Mouse (Mus musculus) kidney, adult 2 months (tissue): ENCODE results near the gene Adamtsl2. TPM values are rescaled to one million over a fixed set of nuclear protein-coding genes. Genes with fewer than 3 reads are reported as not detected.

Source experiments
- DNase-seq: peaks from one replicate; pipeline ENCODE4 v3.0.0; 2021
- H3K27ac ChIP-seq: fragments of 200-500 bp; 2 replicates; pipeline ENCODE4 v1.5.1; 2012; ENCODE audit warnings: low read depth, low read length, control low read depth, inconsistent platforms; ENCODE audit not compliant: insufficient read depth
- H3K27me3 ChIP-seq: fragments of 200-500 bp; replicated peaks from 2 replicates; pipeline ENCODE4 v1.6.1; 2012; ENCODE audit warnings: mild to moderate bottlenecking, moderate library complexity, low read length, inconsistent platforms; ENCODE audit not compliant: control insufficient read depth, insufficient read depth
- H3K36me3 ChIP-seq: fragments of 200-500 bp; 2 replicates; pipeline ENCODE4 v1.6.1; 2012; ENCODE audit warnings: mild to moderate bottlenecking, moderate library complexity, low read length, inconsistent platforms; ENCODE audit not compliant: control insufficient read depth, insufficient read depth
- H3K4me1 ChIP-seq: fragments of 200-500 bp; 2 replicates; pipeline ENCODE4 v1.6.1; 2011; ENCODE audit warnings: low read length; ENCODE audit not compliant: control insufficient read depth, insufficient read depth
- H3K4me3 ChIP-seq: fragments of 200-500 bp; 2 replicates; pipeline ENCODE4 v1.5.1; 2011; ENCODE audit warnings: mild to moderate bottlenecking, low read depth, low read length, control low read depth; ENCODE audit not compliant: insufficient read depth
- CTCF ChIP-seq: fragments of 200-500 bp; conservative IDR thresholded peaks from 2 replicates; pipeline ENCODE4 v1.5.1; 2011; ENCODE audit warnings: low read depth, mild to moderate bottlenecking, control low read depth, low read length, moderate library complexity, mixed read lengths; ENCODE audit not compliant: insufficient read depth, insufficient read length
- POLR2A ChIP-seq: fragments of 200-500 bp; IDR thresholded peaks from one replicate; pipeline ENCODE4 v1.6.1; 2011; ENCODE audit warnings: low read depth, low read length, control low read depth
- WGBS: fragments of 180-500 bp; shearing (Covaris S2); methylation state at CpG from one replicate; pipeline ENCODE4 v1.1.7; 2018; 5-methylcytosine and 5-hydroxymethylcytosine counted together
- polyA plus RNA-seq: library from polyadenylated mRNA; depleted of rRNA; stranded (reverse); fragments of >200 nt; gene quantifications from 2 replicates; pipeline ENCODE4 v1.2.3, GENCODE M21; 2012

Gene Adamtsl2
- polyA plus RNA-seq, 1 experiment, result 21.7 TPM

DNA sequence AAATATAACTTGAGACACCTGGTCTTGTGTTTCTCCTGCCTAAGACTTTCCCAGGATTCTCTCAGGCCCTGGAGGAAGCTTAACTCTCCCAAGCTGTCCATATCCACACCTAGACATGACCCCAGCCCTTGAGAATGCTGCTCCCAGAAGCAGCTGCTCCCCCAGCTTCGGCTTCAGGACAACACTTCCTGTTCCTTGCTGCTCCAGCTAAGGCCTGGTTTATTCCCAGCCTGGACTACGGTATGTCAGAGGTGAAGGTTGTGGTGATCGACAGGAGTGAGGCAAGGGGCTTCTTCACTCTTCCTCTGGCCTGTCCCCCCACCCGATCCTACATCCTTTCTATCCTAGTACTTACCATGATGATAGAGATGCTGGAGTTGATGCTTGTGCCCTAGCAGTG, 5.8 kb upstream of the Adamtsl2 start:
- Histone ChIP-seq H3K4me3 (no peak overlapping the region), H3K27me3 (no peaks in the 10 kb centered on the region), H3K4me1 (peaks cover 6% of the 10 kb centered on the region; the same call in 1 of the 2 replicates), H3K36me3 (no peaks in the 10 kb centered on the region), H3K27ac (no peak overlapping the region)
- no peak for TF ChIP-seq POLR2A
- TF ChIP-seq CTCF, result no peak
- no peak for DNase-seq
- 73% methylated on average over 4 of the region's 4 CpGs for WGBS

- Histone ChIP-seq H3K4me1 (peaks cover 11% of the 10 kb centered on the region; the same call in 1 of the 2 replicates), H3K36me3 (no peaks in the 10 kb centered on the region), H3K4me3 (no peak overlapping the region), H3K27me3 (no peaks in the 10 kb centered on the region), H3K27ac (no peak overlapping the region; the same call in 1 of the 2 replicates)
- peak; percentile 80 for DNase-seq
- WGBS, result 19% methylated on average over 4 of the region's 4 CpGs
- no peak for TF ChIP-seq POLR2A
- TF ChIP-seq CTCF, result no peak
Observed at GRCm38 (mm10) chr2:27074804-27075203, 4.4 kb upstream of the Adamtsl2 start.

GRCm38 (mm10) chr2:27075485-27075884, 3.7 kb upstream of the Adamtsl2 start:
- H3K4me3 ChIP-seq, result no peak overlapping the region
- peak; percentile 62 for DNase-seq
- no peak overlapping the region for H3K27ac ChIP-seq
- no peaks in the 10 kb centered on the region for H3K36me3 ChIP-seq
- no peaks in the 10 kb centered on the region for H3K27me3 ChIP-seq
- TF ChIP-seq CTCF, result peak; percentile 71
- TF ChIP-seq POLR2A, result no peak
- WGBS, result 65% methylated on average over 3 of the region's 3 CpGs
- H3K4me1 ChIP-seq, result peaks cover 11% of the 10 kb centered on the region; the same call in 1 of the 2 replicates

- Histone ChIP-seq H3K27ac (no peak overlapping the region), H3K4me3 (no peak overlapping the region), H3K27me3 (no peaks in the 10 kb centered on the region), H3K36me3 (no peaks in the 10 kb centered on the region), H3K4me1 (peaks cover 11% of the 10 kb centered on the region; the same call in 1 of the 2 replicates)
- TF ChIP-seq CTCF (peak; percentile 27; the same call in 1 of the 2 replicates), POLR2A (no peak)
- DNase-seq, result no peak
- WGBS, result 60% methylated on average over 10 of the region's 10 CpGs
Observed at GRCm38 (mm10) chr2:27077655-27078244, 1.4 kb upstream of the Adamtsl2 start.

DNA sequence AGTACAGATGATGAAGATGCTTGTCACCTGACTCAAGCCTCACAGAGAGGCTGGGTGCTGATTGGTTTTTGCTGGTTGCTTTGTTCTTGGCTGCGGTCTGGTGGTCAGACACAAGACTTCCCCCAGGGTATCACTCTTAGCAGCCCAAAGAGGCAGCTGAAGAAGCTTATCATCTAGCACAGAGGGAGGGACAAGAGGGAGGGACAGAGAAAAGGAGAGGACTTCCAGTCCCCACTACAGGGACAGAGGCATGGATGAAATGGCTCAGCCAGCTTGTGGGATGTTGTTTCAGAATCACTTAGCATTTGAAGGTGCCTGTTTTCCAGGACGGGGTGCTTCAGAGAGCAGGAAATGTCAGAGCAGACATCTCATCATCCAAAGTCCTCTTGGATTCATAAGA, 867 bp upstream of the Adamtsl2 start:
- WGBS, result 42% methylated on average over 2 of the region's 2 CpGs
- Histone ChIP-seq H3K4me1 (peaks cover 11% of the 10 kb centered on the region; the same call in 1 of the 2 replicates), H3K27me3 (no peaks in the 10 kb centered on the region), H3K4me3 (no peak overlapping the region), H3K36me3 (no peaks in the 10 kb centered on the region), H3K27ac (no peak overlapping the region)
- no peak for TF ChIP-seq CTCF
- no peak for DNase-seq

DNA sequence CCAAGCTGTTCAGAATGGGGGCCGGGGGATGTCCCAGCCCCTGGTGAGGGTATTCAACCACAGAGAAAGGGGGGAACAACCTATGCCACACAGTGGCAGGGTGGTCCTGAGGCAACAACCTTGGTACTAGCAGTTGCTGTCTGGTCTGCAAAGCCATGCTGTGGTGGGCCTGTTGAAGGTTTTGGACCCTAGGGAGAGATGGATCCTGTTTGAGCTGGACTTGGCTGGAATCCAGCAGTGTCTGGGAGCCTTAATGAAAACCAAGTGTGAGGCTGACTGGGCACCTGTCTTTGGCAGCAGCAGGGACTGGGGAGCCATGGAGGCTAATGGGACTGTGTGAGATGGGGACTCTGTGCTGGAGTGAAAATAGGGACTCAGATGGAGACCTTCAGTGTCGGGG, 470 bp downstream of the Adamtsl2 start:
- 54% methylated on average over 2 of the region's 2 CpGs for WGBS
- H3K36me3 ChIP-seq, result no peaks in the 10 kb centered on the region
- H3K27me3 ChIP-seq, result no peaks in the 10 kb centered on the region
- DNase-seq, result peak; percentile 68
- H3K4me1 ChIP-seq, result peaks cover 8% of the 10 kb centered on the region; the same call in 1 of the 2 replicates
- H3K4me3 ChIP-seq, result peak overlapping the region; percentile 44
- H3K27ac ChIP-seq, result peak overlapping the region; percentile 57
- TF ChIP-seq CTCF (no peak), POLR2A (no peak)

- 54% methylated on average over 12 of the region's 12 CpGs for WGBS
- Histone ChIP-seq H3K36me3 (no peaks in the 10 kb centered on the region), H3K27me3 (no peaks in the 10 kb centered on the region), H3K27ac (peak overlapping the region; percentile 43; the same call in 1 of the 2 replicates), H3K4me1 (peaks cover 5% of the 10 kb centered on the region; the same call in 1 of the 2 replicates), H3K4me3 (no peak overlapping the region)
- DNase-seq, result peak; percentile 83
- TF ChIP-seq CTCF, result no peak
- no peak for TF ChIP-seq POLR2A
Observed at GRCm38 (mm10) chr2:27083761-27084475, 4.7 kb downstream of the Adamtsl2 start.
